Mouse (Mus musculus) macrophage (primary cell): Measurements from ENCODE around the gene Soat2. TPM values are rescaled to one million over a fixed set of nuclear protein-coding genes. Genes with fewer than 3 reads are reported as not detected.

Source experiments
- H3K27ac ChIP-seq: fragments of 350-480 bp; formaldehyde crosslinking; 2 replicates; pipeline ENCODE4 v1.9.0; 2021
- H3K36me3 ChIP-seq: fragments of 350-480 bp; formaldehyde crosslinking; 2 replicates; pipeline ENCODE4 v1.9.0; 2021; ENCODE audit errors: inconsistent target
- H3K4me3 ChIP-seq: fragments of 350-480 bp; formaldehyde crosslinking; 2 replicates; pipeline ENCODE4 v1.9.0; 2021; ENCODE audit errors: inconsistent target
- H3K79me2 ChIP-seq: fragments of 350-480 bp; formaldehyde crosslinking; 2 replicates; pipeline ENCODE4 v1.9.0; 2021; ENCODE audit errors: inconsistent target
- WGBS: methylation state at CpG from one replicate; pipeline ENCODE4 v1.1.7; 2026; ENCODE audit warnings: inconsistent platforms; ENCODE audit not compliant: missing documents; 5-methylcytosine and 5-hydroxymethylcytosine counted together
- polyA plus RNA-seq: library from polyadenylated mRNA; stranded (reverse); fragments of 250-400 nt; gene quantifications from 3 replicates; pipeline ENCODE4 v1.2.4, GENCODE M21; 2018; ENCODE audit warnings: inconsistent platforms

Gene Soat2
- polyA plus RNA-seq, 1 experiment from 2014 or later, result 0.06 TPM

DNA sequence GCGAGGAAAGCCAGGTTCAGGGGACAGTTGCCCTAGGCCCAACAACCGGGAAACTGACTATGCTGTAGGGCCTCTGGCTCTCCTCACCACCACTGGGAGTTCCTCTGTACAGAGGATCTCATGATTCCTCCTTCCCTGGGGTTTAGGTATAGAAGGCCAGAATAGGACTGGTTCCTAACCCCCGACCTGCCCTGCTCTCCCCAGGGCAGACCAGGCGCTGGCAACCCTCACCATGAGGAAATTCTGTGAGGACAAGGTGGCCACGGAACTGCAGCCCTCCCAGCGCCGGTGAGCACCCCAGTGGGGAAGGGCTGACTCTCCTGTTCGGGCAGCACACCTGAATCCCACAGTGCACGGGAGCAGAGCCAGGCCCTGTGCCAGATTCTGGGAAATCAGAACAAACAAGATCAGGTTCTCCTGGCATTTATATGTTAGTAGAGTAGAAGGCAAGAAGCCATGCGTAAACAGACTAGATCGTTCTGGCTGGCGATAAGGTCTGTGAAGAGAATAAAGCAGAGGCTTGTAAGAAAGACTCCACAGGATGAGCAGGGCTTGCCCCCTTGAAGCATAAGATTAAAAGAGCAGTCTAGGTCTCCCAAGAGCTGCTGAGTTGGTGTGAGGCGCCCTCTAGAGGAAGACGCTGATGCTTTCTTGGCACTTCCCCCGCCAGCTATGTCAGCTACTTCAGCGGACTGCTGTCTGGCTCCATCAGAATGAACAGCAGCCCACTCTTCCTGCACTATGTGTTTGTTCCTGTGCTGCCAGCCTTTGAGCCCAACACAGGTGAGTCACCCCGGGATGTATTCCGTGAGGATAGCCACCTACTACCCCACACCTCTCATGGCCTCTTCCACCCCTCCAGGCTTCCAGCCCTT lies 41.4 kb upstream of the Soat2 start:
- 49% methylated on average over 18 of the region's 18 CpGs for WGBS
- Histone ChIP-seq H3K36me3 (no peaks in the 10 kb centered on the region), H3K4me3 (no peak overlapping the region), H3K27ac (no peak overlapping the region), H3K79me2 (no peaks in the 10 kb centered on the region)

DNA sequence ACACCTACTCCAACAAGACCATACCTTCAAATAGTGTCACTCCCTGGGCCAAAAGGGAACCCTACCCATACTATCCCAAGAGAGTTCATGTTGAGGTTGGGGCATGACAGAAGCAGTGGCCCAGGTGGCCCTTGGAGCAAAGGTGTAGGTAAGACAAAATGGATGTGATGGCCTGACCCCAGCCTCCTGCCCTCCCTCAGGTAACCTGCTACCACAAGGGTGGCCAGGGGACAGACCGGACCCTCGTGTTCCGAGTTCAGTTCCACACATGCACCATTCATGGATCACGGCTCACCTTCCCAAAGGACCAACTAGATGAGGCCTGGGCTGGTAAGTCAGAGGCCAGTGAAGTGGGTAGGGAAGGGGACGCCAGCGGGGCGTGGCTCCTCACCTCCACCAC lies 40.1 kb upstream of the Soat2 start:
- H3K27ac ChIP-seq, result no peak overlapping the region
- no peaks in the 10 kb centered on the region for H3K36me3 ChIP-seq
- no peak overlapping the region for H3K4me3 ChIP-seq
- H3K79me2 ChIP-seq, result no peaks in the 10 kb centered on the region
- 91% methylated on average over 7 of the region's 7 CpGs for WGBS

DNA sequence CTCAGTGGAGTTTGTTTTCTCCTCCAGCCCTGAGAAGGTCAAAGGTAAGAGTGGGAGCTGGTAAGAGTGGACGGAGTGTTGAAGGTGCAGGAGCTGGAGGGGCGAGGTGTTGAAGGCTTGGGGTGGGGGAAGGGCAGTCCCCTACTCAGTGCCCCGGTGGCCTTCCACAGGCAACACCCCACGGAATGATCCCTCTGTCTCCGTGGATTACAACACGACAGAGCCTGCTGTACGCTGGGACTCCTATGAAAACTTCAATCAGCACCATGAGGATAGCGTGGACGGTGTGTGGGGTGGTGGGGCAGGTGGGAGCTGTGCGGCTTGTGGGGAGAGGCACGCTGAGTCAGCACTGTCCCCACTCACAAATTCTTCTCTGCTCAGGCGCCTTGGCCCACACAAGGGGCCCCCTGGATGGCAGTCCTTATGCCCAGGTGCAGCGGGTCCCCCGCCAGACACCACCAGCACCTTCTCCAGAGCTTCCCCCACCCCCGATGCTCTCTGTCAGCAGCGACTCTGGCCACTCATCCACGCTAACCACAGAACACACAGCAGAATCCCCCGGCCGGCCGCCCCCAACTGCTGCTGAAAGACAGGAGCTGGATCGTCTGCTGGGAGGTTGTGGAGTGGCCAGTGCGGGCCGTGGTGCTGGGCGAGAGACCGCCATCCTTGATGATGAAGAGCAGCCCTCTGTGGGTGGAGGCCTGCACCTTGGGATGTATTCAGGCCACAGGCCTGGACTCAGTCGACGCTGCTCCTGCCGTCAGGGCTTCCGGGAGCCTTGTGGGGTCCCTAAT lies 39.4 kb upstream of the Soat2 start:
- Histone ChIP-seq H3K27ac (no peak overlapping the region), H3K4me3 (no peak overlapping the region), H3K79me2 (no peaks in the 10 kb centered on the region), H3K36me3 (no peaks in the 10 kb centered on the region)
- 87% methylated on average over 29 of the region's 29 CpGs for WGBS

DNA sequence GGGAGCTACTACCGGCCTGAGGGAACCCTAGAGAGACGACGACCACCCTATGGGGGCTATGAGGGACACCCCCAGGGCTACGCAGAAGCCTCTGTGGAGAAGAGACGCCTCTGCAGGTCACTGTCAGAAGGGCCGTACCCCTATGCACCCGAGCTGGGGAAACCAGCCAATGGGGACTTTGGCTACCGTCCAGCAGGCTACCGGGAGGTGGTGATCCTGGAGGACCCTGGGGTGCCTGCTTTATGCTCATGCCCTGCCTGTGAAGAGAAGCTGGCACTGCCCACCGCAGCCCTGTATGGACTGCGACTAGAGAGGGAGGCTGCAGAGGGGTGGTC lies 38.9 kb upstream of the Soat2 start:
- H3K4me3 ChIP-seq, result no peak overlapping the region
- 93% methylated on average over 11 of the region's 11 CpGs for WGBS
- no peaks in the 10 kb centered on the region for H3K36me3 ChIP-seq
- H3K27ac ChIP-seq, result no peak overlapping the region
- no peaks in the 10 kb centered on the region for H3K79me2 ChIP-seq

DNA sequence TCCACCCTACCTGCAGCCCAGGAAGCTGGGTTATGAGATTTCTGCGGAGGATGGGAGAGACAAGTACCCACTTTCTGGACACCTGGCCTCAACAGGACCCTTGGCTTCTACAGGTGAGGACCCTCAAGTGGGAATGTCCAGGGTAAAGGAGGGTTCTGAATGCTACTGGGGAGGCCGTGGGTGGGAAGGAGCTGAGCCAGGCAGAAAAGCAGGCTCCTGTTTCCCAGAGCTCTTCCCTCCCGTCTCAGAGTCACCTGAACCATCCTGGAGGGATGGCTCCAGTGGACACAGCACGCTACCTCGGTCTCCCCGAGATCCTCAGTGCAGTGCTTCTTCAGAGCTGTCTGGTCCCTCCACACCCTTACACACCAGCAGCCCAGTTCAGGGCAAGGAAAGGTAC lies 38.1 kb upstream of the Soat2 start:
- peaks cover 5% of the 10 kb centered on the region for H3K36me3 ChIP-seq
- no peak overlapping the region for H3K27ac ChIP-seq
- 94% methylated on average over 6 of the region's 6 CpGs for WGBS
- H3K4me3 ChIP-seq, result no peak overlapping the region
- no peaks in the 10 kb centered on the region for H3K79me2 ChIP-seq

DNA sequence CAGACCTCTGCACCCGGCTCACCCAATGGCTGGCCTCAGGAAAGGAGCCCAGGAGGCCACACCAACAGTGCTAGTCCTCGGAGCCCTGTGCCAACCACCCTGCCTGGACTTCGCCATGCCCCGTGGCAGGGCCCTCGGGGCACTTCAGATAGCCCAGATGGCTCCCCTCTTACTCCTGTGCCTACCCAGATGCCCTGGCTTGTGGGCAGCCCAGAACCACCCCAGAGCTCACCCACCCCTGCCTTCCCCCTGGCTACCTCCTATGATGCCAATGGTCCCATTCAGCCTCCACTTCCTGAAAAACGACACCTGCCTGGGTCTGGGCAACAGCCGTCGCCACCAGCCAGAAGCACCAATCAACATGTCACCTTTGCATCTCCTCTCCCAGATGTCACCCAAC lies 37.5 kb upstream of the Soat2 start:
- Histone ChIP-seq H3K36me3 (peaks cover 12% of the 10 kb centered on the region), H3K27ac (no peak overlapping the region), H3K4me3 (no peak overlapping the region), H3K79me2 (no peaks in the 10 kb centered on the region)
- WGBS, result 62% methylated on average over 8 of the region's 8 CpGs

DNA sequence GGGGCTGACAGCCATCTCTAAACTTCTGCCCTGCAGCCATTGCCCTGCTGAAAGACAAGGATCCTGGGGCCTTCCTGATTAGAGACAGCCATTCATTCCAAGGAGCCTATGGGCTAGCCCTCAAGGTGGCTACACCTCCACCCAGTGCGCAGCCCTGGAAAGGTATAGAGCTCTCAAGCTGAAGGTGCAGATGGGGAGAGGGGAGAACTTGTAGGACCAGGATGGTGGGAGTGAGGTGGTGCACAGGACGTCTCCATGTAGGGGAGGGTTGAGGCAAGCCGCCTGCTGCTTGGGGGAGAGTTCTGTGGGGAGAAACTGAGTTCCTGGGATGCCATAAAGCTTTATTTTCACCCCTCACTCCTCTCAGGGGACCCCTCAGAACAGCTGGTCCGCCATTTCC lies 36.7 kb upstream of the Soat2 start:
- Histone ChIP-seq H3K79me2 (no peaks in the 10 kb centered on the region), H3K4me3 (no peak overlapping the region), H3K27ac (no peak overlapping the region), H3K36me3 (peaks cover 20% of the 10 kb centered on the region)
- 100% methylated on average over 3 of the region's 4 CpGs for WGBS

DNA sequence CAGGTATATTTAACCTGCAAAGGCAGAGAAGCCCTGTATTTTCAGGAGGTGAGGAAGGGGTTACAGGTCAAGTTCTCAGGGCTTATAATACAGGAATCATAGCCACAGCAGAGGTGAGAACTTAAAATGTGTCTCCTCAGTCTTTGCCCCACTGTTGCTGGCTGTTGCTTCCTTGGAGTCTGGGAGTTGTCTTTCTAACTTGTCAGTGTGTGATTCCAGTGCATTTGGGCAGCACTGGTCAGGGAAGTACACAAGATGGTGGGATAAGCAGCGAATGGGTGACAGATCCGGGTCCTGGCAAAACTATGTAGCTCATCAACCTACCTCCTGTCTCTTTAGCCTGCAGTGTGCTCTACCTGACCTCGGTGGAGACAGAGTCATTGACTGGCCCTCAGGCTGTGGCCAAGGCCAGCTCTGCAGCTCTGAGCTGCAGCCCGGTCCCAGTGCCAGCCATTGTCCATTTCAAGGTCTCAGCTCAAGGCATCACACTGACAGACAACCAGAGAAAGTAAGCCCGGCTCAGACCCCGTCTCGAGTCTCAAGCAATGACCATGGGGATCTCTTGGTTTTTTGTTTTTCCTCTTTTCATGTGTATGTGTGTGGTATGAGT lies 35.6 kb upstream of the Soat2 start:
- 93% methylated on average over 7 of the region's 7 CpGs for WGBS
- Histone ChIP-seq H3K4me3 (no peak overlapping the region), H3K36me3 (peaks cover 31% of the 10 kb centered on the region), H3K27ac (no peak overlapping the region), H3K79me2 (no peaks in the 10 kb centered on the region)

DNA sequence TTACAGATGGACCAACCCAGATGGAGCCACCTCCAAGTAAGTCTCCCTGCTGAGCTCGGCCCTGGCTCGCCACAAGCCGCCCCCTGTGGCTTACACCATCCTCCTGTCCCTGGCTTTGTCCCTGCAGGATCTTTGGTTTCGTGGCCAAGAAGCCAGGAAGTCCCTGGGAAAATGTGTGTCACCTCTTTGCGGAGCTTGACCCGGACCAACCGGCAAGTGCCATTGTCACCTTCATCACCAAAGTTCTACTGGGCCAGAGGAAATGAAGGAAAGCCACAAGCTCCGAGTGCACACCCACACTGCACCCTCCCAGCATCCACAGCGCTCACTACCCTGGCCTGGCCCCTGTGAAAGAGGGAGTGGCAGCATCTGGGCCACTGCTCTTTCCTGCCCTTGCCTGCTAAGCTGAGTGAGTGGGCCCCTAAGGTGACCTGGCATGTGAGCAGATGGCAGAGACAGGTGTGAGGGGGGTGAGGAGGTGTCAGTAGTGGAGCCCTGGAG lies 34.5 kb upstream of the Soat2 start:
- 41% methylated on average over 9 of the region's 9 CpGs for WGBS
- Histone ChIP-seq H3K27ac (no peak overlapping the region), H3K36me3 (peaks cover 36% of the 10 kb centered on the region), H3K4me3 (no peak overlapping the region), H3K79me2 (no peaks in the 10 kb centered on the region)

DNA sequence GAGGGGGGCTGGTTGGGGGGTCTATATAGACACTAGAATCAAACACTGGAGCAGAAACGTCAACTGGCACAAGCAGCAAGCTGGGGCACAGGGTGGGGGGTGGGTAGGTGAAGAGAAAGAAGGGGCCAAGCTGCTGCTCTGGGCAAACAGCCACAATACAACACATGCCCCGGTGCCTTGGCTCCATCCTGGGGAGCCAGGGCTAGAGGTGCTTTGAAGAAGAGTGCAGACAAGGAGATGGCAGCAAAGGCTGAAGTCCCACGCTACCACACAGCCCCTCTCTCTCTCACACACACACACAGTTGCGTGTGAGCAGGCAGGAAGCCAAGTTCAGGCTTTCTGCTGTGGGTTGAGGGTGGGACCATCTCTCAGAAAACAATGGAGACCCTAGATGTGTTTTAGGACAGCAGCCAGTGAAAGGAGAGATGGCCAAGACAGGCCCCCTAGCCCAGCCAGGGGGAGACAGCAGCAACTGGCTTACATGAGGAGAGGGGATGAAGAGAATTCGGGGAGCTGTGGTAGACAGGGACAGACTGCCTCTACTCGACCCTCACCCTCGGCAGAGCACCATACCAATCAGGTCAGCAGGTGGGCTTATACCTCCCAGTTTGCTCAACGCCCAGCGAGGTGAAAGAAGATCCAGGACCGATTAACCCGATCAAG lies 33.4 kb upstream of the Soat2 start:
- H3K27ac ChIP-seq, result no peak overlapping the region
- no peak overlapping the region for H3K4me3 ChIP-seq
- no peaks in the 10 kb centered on the region for H3K79me2 ChIP-seq
- 83% methylated on average over 11 of the region's 11 CpGs for WGBS
- H3K36me3 ChIP-seq, result peaks cover 41% of the 10 kb centered on the region

DNA sequence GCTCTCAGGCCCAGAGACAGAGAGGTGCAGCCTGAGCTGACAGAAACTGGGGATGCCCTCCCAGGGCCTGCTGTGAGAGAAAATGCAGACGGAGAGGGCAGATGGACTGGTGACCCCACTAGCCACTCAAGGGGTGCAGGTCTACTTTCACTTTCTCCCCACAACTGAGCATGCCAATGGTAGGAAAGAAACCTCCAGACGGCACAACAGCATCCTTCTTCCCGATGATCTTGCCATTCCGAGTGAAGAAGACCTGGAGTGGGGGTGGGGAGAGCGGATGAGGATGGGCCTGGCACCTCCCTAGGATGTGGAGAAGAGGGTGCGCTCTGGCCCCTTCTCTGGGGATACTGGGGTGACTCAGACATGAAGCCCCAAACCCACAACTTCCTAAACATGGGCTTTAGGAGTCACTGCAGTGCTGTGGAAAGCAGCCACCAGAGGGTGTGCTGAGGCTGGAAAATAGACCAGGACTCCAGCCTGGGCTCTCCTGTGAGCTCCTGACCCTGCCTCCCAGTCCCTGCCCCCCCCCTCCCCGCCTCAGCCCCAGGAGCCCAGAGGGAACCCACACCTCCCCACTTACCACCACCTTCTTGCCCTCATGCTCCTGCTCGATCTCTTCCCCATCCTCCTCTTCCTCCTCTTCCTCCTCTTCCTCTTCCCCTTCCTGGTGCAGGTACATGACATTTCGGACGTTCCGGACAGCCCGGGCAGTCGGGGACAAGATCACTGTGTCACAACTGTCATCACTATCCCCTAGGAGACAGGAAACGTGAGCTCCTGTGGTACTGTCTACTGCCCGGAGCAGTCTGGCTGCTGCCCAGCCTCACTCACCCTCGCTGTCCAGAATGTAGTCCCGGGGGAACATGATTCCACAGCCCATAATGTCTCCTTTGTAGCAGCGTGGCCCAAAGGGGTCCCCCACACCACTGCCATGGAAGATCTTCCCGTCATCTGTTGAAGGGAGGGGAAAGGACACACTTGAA lies 32.6 kb upstream of the Soat2 start:
- WGBS, result 87% methylated on average over 19 of the region's 19 CpGs

DNA sequence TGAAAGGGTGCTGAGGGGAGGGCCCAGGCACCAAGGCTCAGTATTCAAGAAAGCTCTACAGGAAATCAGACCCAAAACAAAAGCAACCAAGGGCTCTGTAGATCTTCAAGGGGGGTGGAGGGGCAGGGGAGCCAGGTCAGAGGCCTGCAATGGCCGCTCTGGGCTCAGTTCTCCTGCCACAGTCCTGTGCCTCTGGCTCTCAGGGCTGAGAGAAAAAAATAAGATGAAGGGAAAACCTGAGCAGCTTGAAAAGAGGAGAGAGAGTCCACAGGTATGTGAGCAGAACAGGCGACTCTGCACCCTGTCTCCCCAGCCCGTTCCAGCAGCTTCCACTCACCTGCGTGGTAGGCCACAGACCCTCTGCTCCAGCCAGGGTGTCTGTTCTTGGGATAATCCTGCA lies 31.7 kb upstream of the Soat2 start:
- no peak overlapping the region for H3K4me3 ChIP-seq
- H3K27ac ChIP-seq, result no peak overlapping the region
- peaks cover 51% of the 10 kb centered on the region for H3K36me3 ChIP-seq
- WGBS, result 88% methylated on average over 4 of the region's 4 CpGs
- no peaks in the 10 kb centered on the region for H3K79me2 ChIP-seq

More for the DNA sequence above, 32.6 kb upstream of the Soat2 start:
- no peak overlapping the region for H3K27ac ChIP-seq
- H3K79me2 ChIP-seq, result no peaks in the 10 kb centered on the region
- H3K4me3 ChIP-seq, result no peak overlapping the region
- peaks cover 48% of the 10 kb centered on the region for H3K36me3 ChIP-seq

DNA sequence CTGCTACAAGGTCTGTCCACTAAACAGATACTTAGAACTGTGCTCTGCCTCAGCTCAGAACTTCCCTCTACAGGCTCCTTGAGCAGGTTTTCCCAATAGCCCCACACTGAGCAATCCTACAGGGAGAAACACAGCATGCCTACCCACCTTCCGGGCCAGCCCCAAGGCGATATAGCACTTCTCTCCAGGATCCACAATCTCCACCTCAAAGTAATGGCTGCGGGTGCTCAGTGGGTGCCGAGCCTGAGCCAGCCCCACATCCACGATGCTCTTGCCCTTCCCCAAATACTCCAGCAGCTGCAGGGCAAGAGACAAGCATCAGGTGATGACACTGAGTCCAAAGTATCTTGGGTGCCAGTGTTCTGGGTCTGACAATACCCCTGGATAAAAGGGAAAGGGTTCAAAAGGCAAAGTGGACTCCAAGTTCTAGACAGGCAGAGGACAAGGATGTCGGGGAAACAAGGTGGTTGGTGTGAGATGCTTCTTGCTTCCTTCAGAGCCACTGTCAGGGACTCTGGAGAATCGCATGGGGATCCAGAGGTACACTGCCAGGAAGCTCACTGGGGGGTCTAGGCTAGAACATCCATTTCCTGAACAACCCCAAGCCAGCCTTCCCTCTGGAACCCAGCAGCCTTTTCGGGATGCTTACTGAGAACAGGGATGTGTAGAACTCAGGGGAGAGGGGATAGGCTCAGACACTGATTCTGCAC lies 31.1 kb upstream of the Soat2 start:
- H3K27ac ChIP-seq, result no peak overlapping the region
- no peak overlapping the region for H3K4me3 ChIP-seq
- H3K79me2 ChIP-seq, result no peaks in the 10 kb centered on the region
- H3K36me3 ChIP-seq, result peaks cover 52% of the 10 kb centered on the region
- WGBS, result 94% methylated on average over 8 of the region's 8 CpGs
